Mouse (Mus musculus) C2C12 (cell line): ENCODE results near the gene Setd1b. TPM values are rescaled to one million over a fixed set of nuclear protein-coding genes. Genes with fewer than 3 reads are reported as not detected.

Source experiments
- H3K27me3 ChIP-seq: one replicate; pipeline ENCODE4 v1.6.1; 2011; ENCODE audit not compliant: control insufficient read depth, insufficient read depth, insufficient read length
- H3K36me3 ChIP-seq: one replicate; pipeline ENCODE4 v1.6.1; 2011; ENCODE audit not compliant: control insufficient read depth, insufficient read depth
- H3K4me3 ChIP-seq: one replicate; pipeline ENCODE4 v1.5.1; 2011; ENCODE audit warnings: mild to moderate bottlenecking, control low read depth; ENCODE audit not compliant: poor library complexity, insufficient read depth, severe bottlenecking
- H3K79me2 ChIP-seq: one replicate; pipeline ENCODE4 v1.6.1; 2011; ENCODE audit not compliant: control insufficient read depth, insufficient read depth
- H3K79me3 ChIP-seq: one replicate; pipeline ENCODE4 v1.6.1; 2011; ENCODE audit warnings: low read depth, control low read depth
- H3ac ChIP-seq: one replicate; pipeline ENCODE3; 2011; ENCODE audit warnings: low read depth; ENCODE audit not compliant: control insufficient read depth, insufficient read length
- CEBPB ChIP-seq: IDR thresholded peaks from one replicate; pipeline ENCODE4 v1.6.1; 2011; ENCODE audit warnings: low read depth, mild to moderate bottlenecking, control low read depth, moderate library complexity
- CTCF ChIP-seq: IDR thresholded peaks from one replicate; pipeline ENCODE4 v1.5.1; 2011; ENCODE audit not compliant: control insufficient read depth, insufficient read depth, insufficient read length
- FOSL1 ChIP-seq: IDR thresholded peaks from one replicate; pipeline ENCODE4 v1.8.0; 2011; ENCODE audit warnings: mild to moderate bottlenecking, low read length; ENCODE audit not compliant: poor library complexity, insufficient read depth, severe bottlenecking
- MAX ChIP-seq: IDR thresholded peaks from one replicate; pipeline ENCODE4 v1.6.1; 2011; ENCODE audit warnings: mild to moderate bottlenecking, control low read depth
- MYOD1 ChIP-seq: IDR thresholded peaks from one replicate; pipeline ENCODE4 v1.6.1; 2011; ENCODE audit warnings: low read depth; ENCODE audit not compliant: control insufficient read depth, insufficient read length
- MYOG ChIP-seq: IDR thresholded peaks from one replicate; pipeline ENCODE4 v1.6.1; 2011; ENCODE audit not compliant: control insufficient read depth, insufficient read length; ENCODE audit errors: extremely low read depth
- USF1 ChIP-seq: IDR thresholded peaks from one replicate; pipeline ENCODE4 v1.6.1; 2011; ENCODE audit warnings: low read depth, mild to moderate bottlenecking, control low read depth, moderate library complexity
- polyA plus RNA-seq: library from polyadenylated mRNA; unstranded; fragments of >200 nt; fragmentation: generic; extraction: Trizol; gene quantifications from one replicate; pipeline ENCODE4 v1.2.1, GENCODE M21; 2012; ENCODE audit warnings: missing spikeins

Setd1b gene
- polyA plus RNA-seq, 1 experiment = 4.4 TPM

DNA sequence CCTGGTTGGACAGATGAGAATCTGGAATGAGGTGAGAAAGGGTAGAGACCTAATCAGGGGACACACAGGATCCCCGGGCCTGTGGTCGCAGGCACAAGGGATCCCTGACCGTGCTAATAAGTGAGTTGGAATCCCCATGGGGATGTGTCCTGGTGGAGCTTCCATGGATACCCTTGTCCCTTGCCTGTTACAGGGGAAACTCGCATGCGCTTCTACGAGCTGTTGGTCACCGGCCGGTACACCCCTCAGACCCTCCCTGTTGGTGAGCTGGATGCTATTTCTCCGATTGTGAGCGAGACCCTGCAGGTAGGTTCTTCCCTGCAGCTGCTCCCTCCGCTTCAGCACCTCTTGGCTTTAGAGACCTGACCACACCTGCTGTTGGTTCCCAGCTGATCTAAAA lies 4.4 kb downstream of the Setd1b start:
- peaks cover 36% of the 10 kb centered on the region for H3K79me3 ChIP-seq
- peaks cover 40% of the 10 kb centered on the region for H3K36me3 ChIP-seq
- H3K27me3 ChIP-seq = no peaks in the 10 kb centered on the region
- H3K79me2 ChIP-seq = peaks cover 82% of the 10 kb centered on the region
- no peak overlapping the region for H3K4me3 ChIP-seq
- TF ChIP-seq CEBPB (no peak), CTCF (no peak), MAX (no peak), FOSL1 (no peak), USF1 (no peak), MYOG (no peak), MYOD1 (no peak)
- no peak overlapping the region for H3ac ChIP-seq

DNA sequence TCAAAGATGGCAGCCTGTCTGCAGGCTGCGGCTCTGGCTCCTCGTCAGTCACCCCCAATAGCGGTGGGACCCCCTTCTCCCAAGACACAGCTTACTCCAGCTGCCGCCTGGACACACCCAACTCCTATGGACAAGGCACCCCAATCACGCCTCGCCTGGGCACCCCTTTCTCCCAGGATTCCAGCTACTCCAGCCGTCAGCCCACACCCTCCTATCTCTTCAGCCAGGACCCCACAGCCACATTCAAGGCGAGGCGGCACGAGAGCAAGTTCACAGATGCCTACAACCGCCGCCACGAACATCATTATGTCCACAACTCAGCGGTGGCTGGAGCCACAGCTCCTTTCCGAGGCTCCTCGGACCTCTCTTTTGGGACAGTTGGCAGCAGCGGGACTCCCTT lies 5.6 kb downstream of the Setd1b start:
- TF ChIP-seq CEBPB = no peak
- no peak for TF ChIP-seq MYOG
- no peaks in the 10 kb centered on the region for H3K27me3 ChIP-seq
- no peak overlapping the region for H3ac ChIP-seq
- H3K4me3 ChIP-seq = no peak overlapping the region
- peaks cover 37% of the 10 kb centered on the region for H3K79me3 ChIP-seq
- H3K36me3 ChIP-seq = peaks cover 43% of the 10 kb centered on the region
- peaks cover 77% of the 10 kb centered on the region for H3K79me2 ChIP-seq

DNA sequence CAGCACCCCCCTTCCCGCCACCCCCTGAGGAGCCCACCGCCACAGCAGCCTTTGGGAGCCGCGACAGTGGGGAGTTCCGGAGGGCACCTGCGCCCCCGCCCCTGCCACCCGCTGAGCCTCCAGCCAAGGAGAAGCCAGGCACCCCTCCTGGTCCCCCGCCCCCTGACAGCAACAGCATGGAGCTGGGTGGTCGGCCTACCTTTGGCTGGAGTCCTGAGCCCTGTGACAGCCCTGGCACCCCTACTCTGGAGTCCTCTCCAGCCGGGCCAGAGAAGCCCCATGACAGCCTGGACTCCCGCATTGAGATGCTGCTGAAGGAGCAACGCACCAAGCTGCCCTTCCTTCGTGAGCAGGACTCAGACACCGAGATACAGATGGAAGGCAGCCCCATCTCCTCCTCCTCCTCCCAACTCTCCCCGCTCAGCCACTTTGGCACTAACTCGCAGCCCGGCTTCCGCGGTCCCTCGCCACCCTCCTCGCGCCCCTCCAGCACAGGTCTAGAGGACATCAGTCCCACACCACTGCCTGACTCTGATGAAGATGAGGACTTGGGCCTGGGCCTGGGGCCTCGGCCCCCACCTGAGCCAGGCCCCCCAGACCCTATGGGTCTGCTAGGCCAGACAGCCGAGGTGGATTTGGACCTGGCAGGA lies 6.2 kb downstream of the Setd1b start:
- Histone ChIP-seq H3K79me3 (peaks cover 31% of the 10 kb centered on the region), H3K27me3 (no peaks in the 10 kb centered on the region), H3K79me2 (peaks cover 71% of the 10 kb centered on the region), H3K4me3 (no peak overlapping the region), H3K36me3 (peaks cover 49% of the 10 kb centered on the region), H3ac (no peak overlapping the region)
- no peak for TF ChIP-seq MAX
- no peak for TF ChIP-seq USF1
- no peak for TF ChIP-seq MYOG
- no peak for TF ChIP-seq MYOD1
- TF ChIP-seq FOSL1 = no peak
- TF ChIP-seq CTCF = no peak
- no peak for TF ChIP-seq CEBPB

DNA sequence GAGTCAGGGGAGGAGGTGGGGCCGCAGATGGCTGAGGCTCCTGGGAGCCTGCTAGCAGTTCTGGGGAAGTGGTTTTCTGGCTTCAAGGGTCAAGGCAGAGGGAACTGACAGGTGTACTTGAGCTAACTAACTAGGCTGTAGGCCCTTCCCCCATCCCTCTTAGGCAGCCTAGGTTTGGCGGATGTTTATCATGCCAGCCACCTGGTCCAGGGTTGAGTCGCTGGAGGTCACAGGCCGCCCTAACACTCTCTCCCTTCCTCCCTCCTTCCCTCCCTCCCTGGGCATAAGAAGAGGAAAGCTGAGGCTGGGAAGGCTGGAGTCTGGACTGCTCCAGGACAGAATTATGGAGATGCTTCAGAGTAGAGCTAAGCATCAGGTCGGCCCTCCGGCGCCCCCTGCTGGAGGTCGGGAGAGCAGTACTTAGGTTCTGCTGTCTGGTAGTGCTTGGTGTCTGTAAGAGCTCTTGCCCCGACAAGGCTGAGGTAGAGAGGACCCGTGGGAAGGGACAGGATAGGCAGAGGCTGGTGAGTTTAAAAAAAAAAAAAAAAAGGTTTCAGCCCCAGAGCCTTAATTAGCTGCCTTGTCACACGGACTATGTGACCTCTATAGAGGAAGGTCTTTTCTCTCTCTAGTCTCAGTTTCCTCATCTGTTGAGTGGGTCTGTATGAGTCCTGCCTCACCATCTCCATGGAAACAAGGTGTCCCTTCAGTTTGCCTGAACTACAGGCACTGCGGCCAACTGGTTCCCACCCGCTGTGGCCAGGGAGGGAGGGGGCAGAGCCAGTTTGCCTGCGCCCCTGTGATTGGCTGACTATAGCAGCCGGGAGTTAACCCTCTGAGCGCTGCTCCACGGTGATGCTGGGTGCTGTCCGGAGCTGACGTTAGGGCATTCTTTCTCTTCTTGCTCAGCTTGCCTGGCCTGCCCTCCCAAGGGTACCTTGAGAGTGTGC lies 7.7 kb downstream of the Setd1b start:
- H3K79me2 ChIP-seq = peaks cover 55% of the 10 kb centered on the region
- H3K4me3 ChIP-seq = no peak overlapping the region
- H3K27me3 ChIP-seq = no peaks in the 10 kb centered on the region
- peak overlapping the region; percentile 30 for H3ac ChIP-seq
- TF ChIP-seq CTCF (peak; percentile 82), FOSL1 (no peak)
- peaks cover 59% of the 10 kb centered on the region for H3K36me3 ChIP-seq
- H3K79me3 ChIP-seq = peaks cover 21% of the 10 kb centered on the region

DNA sequence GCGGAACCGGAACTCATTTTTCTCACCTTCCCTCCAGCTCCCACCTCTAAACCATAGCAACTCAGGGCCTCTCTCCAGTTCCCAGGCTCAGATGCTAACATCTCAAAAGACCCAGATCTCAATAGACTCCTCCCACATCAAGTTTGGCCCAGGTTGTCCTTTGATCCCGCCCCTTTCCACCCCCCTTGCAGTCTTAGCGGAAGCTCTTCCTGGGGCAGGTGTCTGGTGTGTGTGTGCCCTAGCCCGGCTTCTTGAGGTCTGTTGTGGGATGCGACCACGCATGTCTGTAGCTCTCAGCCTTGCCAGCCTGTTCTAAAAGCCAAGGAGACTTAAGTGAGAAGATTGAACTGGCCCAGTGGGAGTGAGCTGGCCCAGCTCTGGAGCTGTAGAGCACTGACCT lies 8.6 kb downstream of the Setd1b start:
- peaks cover 61% of the 10 kb centered on the region for H3K36me3 ChIP-seq
- no peak overlapping the region for H3K4me3 ChIP-seq
- H3K79me3 ChIP-seq = peaks cover 19% of the 10 kb centered on the region

DNA sequence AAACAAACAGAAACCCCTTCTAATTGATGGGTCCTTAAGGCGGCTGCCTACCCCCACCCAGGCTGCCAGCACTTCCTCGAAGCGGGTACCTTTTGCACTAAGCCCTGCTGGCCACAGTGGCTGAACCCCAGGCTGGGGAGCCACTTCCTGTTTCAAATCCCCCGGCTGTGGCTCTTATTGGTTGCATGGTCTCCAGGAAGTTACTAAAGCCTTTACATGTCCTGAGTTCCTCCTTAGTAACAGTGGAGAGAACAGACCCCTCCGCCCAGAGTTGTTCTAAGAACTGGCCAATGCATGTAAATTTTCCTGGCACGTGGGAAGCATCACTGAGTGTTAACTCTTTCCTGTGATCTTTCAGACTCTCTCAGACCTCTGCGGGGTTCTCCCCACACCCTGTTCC lies 9.1 kb downstream of the Setd1b start:
- TF ChIP-seq MYOG (no peak), FOSL1 (no peak), CEBPB (no peak), USF1 (no peak), MAX (no peak), MYOD1 (no peak), CTCF (no peak)
- no peak overlapping the region for H3ac ChIP-seq
- H3K27me3 ChIP-seq = no peaks in the 10 kb centered on the region
- no peak overlapping the region for H3K4me3 ChIP-seq
- peaks cover 61% of the 10 kb centered on the region for H3K36me3 ChIP-seq
- H3K79me3 ChIP-seq = peaks cover 19% of the 10 kb centered on the region
- peaks cover 43% of the 10 kb centered on the region for H3K79me2 ChIP-seq

More for the DNA sequence above, 8.6 kb downstream of the Setd1b start:
- Histone ChIP-seq H3K79me2 (peaks cover 46% of the 10 kb centered on the region), H3ac (no peak overlapping the region), H3K27me3 (no peaks in the 10 kb centered on the region)
- no peak for TF ChIP-seq FOSL1
- TF ChIP-seq MAX = no peak
- no peak for TF ChIP-seq MYOD1
- TF ChIP-seq CTCF = no peak
- no peak for TF ChIP-seq MYOG
- no peak for TF ChIP-seq CEBPB
- no peak for TF ChIP-seq USF1
